Mouse (Mus musculus) thymus, postnatal 14 days (tissue): ENCODE data around the gene Apex1.
"Not testable (repeated sequence)": the region's sequence is repeated elsewhere in the genome, so short reads cannot be mapped to it uniquely, and the experiment has no call there.

Experiments
- DNase-seq: peaks from one replicate; pipeline ENCODE4 v3.0.0; 2021

Apex1 gene

DNA sequence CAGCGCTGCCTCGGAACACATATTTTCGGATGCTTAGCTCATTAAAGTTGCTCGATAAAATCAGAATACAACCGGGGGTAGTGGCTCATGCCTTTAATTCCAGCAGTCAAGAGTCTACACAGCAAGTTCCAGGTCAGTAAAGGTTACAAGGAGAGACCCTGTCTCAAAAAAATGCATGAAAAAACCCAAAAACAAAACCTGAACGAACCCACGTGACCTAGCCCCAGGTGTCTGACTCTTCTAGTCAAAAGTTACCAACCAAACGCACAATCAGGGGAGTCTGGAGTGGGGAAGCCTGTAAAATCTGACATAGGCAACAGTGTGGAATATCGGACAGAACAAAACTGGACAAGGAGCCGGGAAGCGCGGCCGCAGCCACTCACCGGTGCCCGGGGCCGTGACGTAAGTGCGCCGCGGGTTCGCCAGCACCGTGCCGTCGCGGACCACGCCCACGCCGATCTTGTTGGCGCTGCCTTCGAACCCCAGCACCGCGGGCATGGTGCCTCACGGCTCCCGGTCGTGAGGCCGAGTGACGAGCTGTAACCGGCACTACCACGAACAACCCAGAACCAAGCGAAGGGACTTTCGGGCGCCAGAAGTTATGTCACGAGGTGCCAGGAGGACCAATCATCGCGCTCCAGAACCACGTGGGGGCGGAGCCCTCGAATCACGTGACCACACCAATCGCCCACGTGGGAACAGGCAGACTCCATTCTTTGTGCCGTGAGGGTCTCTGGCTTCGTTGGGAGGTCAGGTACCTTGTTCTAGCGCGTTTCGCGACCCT is at the start of gene Apex1, which contains the start of gene Osgep:
Gene Apex1, plus strand, starts transcription at position 688 of the 784 bp plus-strand sequence.
Gene Osgep, minus strand, starts transcription at position 613 of the 784 bp plus-strand sequence.
- DNase-seq, result peak; percentile 97

DNA sequence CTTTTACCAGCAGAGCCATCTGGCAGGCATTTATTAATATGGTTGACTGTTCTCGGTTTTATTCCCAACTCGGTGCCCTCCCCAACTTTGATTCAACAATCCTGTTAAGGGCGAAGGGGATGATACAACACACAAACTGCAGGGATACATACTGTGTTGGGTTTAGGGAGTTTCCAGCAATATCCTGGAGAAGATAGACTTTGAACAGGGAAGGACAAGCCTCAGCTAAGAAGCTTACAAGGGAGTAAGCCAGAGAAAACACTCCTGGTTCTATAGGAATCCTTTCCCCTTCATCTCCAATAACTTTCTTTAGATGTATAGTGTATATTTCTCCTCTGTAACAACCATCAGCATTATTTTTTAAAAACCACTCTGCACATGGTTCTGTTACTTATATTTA is 49.6 kb upstream of the Apex1 start:
- no peak for DNase-seq

DNA sequence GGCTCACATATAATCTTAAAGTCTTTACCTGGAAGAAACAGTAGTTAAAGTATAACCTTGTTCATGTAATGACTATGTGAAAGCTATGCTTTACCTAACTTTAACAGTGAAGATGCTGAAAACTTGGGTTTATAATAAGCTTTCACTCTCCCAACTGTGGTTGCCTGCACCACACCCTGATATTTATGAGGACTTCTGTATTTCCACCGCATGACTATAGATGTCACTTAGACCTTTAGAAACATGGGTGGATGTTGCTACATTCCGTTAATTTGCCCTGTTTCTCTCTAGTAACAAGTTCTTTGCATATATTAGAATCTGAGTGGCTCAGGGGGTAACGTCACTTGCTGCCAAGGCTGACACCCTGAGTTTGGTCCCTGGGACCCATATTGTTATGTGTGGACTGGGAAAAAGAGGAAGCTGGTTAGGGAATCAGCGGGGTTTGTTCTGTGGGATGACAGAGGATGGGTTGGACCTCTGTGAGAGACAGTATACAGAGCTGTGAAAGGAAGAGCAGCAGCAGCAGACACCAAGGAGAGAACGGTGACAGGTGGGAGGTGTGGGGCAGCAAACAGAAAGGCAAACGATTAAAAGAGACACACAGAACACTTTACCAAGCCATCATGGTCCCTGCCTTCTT is 49.1 kb upstream of the Apex1 start:
- no peak for DNase-seq

DNA sequence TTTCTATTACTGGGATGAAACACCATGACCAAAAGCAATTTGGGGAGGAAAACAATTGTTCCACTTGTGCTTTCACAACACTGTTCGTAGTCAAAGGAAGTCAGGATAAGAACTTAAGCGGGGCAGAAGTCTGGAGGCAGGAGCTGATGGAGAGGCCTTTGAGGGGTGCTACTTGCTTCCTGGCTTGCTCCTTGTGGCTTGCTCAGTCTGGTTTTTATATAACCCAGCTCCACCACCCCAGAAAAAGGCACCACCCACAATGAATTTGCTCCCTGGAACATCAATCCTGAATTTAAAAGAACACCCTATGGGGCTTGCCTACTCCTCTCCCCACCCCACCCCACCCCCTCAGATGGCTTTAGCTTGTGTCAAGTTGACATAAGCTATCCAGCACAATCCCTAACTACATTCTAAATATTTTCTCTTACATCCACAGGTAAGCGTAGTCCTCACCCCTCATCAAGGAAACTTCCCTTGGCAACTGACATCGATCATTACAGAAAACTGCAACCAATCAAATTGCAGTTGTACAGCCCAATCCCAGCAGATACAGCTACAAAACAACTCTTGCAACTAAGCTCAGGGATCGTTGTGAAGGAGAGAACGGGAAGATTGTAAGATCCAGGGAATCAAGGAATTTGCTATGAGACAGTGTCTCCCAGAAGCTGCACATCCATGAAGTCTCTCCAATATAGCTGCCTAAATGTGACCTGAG is 48.4 kb upstream of the Apex1 start:
- no peak for DNase-seq

DNA sequence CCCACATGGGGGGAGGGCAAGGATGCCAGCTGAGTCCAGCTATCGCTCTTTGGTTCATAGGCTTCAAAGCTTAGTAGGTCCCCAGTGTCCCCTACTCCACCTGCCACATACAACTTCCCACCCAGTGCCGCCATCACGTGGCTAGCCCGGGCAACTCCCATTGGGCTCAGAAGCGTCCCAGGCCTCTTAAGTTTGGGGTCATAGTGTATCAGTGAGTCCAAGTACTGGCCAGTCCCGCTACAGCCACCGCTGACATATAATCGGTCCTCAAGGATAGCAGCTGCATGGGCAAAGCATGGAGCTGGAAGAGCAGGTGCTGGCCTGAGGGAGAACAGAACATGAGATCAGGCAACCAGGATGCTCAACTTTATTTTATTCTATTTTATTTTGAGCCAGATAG is 33.1 kb upstream of the Apex1 start:
- no peak for DNase-seq

DNA sequence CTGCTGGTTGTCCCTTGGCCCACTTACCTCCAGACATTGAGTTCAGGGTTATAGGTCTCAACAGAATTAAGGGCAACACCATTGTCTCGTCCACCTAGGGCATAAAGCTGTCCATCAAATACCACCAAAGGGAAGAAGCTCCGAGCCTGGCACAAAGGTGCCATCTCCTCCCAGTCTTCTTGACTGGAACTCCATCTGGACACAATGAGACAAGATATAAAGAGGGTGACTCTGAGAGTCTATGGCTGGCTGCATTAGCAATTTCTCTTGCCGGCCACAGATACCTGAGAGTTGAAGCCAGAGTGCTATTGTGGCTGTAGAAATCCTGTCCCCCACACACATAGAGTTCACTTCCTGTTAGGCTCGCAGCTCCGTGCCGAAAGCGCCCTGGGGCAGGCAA is 32.7 kb upstream of the Apex1 start:
- DNase-seq, result no peak

DNA sequence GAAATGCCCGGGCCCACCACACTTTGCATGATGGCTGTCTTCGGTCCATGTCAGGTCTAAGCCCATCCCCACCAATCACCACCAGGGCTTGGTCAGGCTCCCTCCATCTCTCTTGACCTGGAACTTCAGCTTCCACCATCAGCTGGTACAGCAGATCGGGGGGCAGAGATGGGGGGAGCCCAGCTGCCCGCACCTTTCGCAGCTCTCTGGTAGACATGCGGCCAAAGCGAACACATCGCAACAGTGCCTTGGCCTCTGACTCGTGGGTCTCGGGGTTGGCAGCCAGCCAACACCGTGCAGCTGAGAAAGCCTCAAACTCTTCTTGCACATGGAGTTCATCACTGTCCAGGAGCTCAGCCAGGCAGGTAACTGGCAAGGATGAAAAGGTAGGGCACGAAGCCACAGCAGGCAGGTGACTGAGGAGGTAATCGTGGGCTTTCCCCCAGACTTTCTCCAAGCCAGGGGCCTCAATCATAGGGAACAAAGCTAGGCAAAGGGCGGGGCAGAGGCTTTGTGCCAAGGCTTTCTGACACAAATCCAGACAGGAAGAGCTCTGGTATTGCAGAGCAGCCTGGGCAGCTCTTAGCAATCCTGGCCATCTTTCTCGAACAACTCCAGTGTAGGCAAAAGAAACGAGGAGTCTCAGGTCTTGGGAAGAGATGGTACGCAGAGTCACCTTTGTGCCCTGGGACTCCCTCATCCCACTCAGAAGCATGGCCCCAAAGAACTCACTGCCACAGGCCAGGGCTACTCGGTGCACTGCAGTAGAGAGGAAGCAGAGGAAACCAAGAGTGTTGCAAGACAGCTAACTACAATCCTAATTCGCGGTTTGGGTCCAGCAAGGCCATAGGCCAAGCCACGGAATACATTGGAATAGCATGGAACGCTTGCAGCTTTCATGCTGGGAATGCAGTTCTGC is 32.0 kb upstream of the Apex1 start:
- no peak for DNase-seq

DNA sequence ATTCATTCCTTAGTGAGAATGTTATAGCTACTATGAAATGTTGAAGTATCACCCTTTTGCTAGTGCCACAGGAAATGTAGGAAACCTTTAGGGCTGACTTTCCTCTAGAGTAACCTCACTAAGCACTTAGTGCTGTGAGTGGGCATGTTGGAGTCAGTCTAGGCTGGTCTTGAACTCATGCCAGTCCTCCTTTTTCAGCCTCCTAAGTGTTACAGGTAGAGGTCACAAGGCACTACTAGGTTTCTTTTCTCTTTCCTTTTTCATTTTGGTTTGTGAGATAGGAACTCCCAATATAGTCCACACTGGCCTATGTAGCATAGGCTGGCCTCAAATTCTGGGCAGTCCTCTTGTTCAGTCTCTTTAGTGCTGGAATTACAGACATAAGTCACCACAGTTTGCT is 29.4 kb upstream of the Apex1 start:
- DNase-seq, result no peak

DNA sequence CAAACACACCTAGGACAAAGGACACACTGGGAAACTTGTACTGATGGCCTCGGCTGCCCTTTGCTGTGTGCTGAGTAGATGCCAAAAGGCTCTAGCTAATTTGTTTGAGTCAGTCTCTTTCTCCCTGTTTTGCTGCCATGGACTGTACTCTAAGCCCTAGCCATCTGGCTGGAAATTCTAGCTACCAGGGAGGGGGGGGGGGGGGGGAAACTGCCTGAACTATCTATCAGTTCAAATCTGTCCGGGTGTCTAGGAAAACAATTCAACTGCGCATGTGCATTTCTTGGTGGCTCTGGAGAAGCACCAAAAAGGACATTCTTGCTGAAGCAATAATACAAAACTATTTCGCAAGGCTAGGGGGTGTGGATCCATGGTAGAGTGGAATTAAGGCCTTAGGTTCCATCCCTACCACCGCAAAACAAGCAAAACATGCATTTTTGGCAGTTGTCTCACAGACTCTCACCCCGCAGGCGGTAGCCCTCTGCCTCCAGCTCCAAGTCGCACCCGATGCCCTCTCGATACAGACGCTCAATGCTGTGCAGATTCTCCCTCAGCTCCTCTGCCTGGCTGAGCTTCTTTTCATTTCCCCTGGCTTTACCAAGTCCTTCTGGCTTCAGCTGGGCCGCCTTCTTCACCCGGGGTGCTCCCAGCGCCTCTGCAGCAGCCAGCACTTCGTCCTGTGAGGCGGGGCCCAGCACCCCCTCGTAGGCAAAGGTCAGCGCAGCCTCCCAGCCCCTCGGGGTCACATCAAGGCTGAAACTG is 28.6 kb upstream of the Apex1 start:
- DNase-seq, result no peak

DNA sequence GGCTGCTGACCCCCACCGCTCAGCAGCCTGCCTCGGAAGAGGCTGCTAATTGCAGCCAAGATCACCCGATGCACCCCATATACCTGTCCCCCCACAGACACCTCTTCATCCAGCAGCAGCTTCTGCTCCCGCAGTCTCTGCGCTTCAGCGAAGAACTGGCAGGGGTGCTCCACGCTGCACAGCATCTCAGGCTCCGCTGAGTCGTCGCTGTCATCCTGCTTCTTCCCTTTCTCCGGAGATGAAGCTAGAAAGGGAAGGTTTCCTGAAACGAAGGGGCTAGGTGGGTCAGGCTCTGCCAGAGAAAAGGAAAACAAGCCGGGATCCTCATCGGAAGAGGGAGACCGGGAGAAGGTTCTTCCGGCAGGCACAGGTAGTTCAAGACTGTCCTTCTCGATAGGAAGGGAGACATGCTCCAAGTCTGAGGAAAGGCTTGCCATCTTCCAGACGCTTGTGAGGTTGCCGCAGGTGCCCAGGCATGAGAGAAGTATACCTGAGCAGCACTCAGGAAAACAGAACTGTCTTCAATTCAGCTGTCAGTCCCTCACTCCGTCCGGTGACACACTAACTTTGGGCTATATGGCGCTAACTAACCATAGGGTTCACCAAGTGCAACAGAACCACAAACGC is 27.9 kb upstream of the Apex1 start:
- DNase-seq, result no peak

DNA sequence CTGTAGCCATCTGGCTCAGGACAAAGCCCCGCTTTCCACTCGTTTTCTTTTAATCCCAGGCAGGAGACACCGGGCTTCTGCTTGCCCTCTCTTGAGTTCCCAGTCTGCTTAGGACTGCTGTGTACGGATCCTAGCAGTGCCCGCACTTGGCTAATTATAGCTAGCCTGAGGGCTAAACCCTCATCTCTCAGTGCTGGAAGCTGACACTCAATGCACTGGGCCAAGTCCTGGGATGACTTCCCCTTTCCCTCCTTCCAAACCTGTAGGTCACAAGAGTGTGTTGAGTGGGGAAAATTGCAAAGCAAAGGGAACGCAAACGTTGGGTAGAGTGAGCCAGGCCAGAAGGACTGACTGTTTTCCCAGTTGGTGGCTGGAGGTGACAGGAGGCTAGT is 27.4 kb upstream of the Apex1 start, which contains the start of gene Klhl33:
Gene Klhl33, minus strand, starts transcription at position 134 of the 392 bp plus-strand sequence.
- no peak for DNase-seq

DNA sequence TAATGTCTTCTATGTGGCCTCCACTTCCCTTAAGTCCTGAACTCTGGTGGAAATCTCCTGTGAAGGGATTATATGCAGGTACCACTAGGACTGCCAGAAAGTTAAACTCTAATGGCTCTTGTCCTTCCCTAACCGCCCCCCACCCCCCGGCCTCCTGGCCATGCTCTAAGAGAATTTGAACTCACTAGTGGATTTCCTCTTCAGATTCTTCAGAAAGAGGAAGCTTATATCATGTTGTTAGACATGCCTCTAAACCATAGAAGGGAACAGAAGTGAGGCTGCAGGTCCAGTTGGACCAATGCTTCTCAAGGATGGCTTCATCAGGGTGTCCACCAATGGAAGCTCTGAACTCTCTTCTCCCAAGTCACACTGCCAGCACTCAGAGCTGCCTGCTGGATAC is 26.8 kb upstream of the Apex1 start:
- DNase-seq, result not testable (repeated sequence)

DNA sequence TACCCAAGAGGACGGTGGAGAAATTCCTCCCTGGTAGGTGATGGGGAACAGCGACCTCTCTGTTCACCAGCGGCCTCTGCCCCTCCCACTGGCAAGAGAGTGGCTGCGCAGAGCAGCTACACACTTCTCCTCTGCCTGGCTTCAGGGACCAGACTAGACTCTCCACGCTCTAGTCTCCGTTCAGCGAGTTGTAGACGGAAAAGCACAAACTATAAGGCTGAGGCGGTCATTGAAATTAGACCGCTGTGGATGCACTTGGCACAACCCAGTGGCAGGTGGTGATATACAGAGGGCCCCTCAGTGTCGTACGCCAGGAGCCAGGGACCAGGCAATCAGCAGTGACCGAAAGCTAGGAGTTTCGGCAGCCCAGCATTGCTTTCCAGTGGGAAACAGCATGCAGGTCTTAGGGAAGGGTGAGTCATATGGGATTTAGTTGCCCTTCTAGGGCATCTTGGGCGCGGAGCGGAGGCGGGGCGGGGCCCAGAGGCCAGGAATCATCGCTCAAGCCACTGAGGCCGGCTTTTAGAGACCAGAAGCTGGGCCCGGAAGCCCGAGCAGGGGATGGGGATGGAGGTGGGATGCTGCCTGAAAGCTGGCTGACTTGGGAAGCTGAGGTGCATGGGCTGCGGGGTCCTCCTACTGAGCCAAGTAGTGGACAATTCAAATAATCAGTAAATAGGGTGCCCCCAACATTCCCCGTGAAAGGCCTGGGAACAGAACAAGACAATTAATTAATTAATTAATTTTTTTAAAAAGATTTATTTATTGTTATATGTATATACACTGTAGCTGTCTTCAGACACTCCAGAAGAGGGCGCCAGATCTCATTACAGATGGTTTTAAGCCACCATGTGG is 20.6 kb upstream of the Apex1 start:
- no peak for DNase-seq

DNA sequence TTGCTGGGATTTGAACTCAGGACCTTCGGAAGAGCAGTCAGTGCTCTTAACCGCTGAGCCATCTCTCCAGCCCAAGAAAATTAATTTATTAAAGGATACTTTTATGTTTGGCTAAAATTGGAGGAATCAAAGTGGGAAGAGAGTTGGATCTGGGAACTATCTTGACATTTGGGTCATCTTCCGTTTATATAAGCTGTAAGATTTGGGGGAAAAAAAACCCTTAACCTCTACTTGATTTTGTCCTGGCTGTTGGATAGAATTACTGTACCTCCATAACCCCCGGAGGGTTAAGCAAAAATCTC is 20.0 kb upstream of the Apex1 start:
- no peak for DNase-seq

DNA sequence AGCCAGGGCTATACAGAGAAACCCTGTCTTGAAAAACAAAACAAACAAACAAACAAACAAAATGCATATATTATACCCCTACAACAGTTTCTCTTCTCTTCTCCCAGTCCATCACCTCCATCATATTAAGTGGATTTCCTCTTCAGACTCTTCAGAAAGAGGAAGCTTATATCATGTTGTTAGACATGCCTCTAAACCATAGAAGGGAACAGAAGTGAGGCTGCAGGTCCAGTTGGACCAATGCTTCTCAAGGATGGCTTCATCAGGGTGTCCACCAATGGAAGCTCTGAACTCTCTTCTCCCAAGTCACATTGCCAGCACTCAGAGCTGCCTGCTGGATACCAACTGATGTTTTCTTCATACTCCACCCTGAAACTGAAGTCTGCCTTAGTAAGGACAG is 19.4 kb upstream of the Apex1 start:
- DNase-seq, result not testable (repeated sequence)

DNA sequence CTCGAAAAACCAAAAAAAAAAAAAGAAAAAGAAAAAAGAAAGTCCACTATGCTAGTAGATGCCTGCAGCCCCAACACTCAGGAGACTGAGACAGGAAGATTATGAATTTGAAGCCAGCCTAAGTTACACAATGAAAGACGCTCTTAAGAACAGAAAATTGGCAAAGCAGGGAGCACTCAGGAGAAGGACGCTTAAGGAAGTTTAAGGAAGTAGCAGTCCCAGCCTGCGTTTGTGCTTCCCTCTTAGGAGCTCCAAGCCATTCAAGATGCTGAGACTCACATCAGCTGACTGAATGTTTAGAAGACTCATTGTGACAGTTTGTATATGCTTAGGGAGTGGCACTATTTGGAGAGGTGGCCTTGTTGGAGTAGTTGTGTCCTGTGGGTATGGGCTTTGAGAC is 16.6 kb upstream of the Apex1 start:
- no peak for DNase-seq

DNA sequence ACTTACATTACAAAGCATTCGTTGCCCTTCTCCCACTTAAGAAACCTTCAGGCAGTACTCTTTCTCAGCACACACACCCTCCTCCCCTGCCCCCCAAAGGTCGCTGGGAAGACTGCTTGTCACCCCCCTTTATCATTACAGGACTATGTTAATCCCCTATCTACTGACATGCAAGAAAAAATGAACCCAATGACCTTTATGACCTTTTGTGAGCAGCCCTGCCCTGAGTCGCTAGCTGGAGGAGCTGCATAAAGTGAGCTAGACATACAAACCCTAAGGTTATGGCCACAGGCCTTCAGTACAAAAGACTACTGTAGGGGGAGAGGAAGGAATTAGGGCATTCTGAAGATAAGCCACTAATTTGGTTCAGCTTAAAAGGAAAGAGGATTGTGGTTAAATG is 13.4 kb upstream of the Apex1 start:
- no peak for DNase-seq

DNA sequence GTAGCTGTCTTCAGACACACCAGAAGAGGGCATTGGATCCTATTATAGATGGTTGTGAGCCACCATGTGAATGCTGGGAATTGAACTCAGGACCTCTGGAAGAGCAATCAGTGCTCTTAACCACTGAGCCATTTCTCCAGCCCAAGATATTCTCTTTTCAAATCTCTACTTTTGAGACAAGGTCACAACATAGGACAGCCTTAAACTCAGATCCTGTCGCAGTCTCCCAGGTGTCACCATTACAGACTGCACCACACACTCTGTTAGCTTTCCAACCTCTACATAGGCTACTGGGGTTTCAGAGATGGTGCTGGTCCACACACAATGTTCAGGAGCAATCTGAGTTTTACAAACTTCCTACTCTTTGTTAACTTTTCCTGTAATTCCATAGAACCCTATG is 1.3 kb upstream of the Apex1 start:
- DNase-seq, result not testable (repeated sequence)

DNA sequence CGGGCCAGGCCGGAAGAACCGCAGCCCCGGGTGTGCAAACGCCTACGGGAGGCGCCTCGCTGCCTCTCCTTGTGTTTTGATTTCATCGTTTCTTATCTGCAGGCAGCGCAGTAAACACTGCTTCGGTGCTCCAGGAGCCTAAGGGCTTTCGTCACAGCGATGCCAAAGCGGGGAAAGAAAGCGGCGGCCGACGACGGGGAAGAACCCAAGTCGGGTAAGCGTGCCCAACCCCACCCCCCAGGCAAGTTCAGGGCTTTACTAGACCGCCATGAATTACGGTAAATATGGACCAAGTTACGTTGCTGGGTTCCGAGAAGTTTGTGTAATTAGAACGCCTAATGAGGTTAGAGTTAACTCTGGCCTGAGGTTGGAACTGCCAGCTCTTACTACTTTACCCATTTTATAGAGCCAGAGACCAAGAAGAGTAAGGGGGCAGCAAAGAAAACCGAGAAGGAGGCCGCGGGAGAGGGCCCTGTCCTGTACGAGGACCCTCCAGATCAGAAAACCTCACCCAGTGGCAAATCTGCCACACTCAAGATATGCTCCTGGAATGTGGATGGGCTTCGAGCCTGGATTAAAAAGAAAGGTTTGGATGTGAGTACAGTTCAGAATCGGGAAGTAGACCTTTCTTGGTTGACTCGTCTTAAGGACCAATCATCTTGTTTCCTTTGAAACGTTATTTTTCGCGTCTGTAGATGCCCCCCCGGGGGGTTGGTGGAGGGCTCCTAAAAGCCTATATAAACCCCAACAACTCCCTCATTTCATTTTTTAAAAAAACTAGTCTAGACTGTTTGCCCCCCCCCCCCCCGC is 548 bp downstream of the Apex1 start:
- no peak for DNase-seq

DNA sequence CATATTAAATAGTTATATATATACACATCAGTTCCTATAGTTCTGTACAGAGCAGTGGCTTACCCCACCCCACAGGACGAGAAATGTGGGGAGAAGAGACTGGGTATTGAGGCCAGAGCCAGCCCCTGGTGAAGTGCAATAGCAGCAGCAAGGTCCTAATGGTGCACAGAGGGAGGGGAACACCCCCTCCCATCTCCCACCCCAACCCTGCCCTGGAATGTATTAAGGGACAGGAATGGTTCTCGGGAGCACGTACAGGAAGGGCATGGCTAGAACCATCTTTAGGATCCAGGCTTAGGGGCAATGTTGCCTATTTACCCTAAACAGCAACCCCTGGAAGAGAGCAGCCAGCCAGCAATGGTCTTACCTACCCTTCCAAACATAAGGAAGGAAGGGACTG is 2.6 kb downstream of the Apex1 start:
- DNase-seq, result no peak
